18 mouse cellular contexts compared by ENCODE assay signal in genomic region chr12:83405374-83406125, GRCm38 (mm10).
A peak's percentile ranks its signal among the peaks of the same experiment; 100 is the strongest.
DNase-seq lines count a peak whose midpoint lies in the region; ATAC-seq and TF ChIP-seq lines count a peak whose summit lies in the region.
"Had no signal": no experiment of that assay in that cellular context is flagged by ENCODE, and none has a peak within 500 bp of the region (broad histone marks: within the 10 kb centered on the region; RNA-seq: fewer than 3 reads in every experiment).

No protein-coding gene starts in this region.

- TF ChIP-seq CTCF in liver, postnatal 0 days (IDR thresholded peaks at IDR 0.05; ENCODE audit: low read depth) = no peak

- peak overlapping the region; percentile 79 for H3K27ac ChIP-seq in liver, postnatal 0 days (ENCODE audit: low read depth)
- H3K27ac ChIP-seq in liver, embryonic 12.5 days = no peak overlapping the region
- H3K27ac ChIP-seq: embryonic facial prominence, embryonic 13.5 days; forebrain, embryonic 15.5 days; hindbrain, embryonic 12.5 days; limb, embryonic 13.5 days; neural tube, embryonic 13.5 days had no signal

- H3K27me3 ChIP-seq in liver, postnatal 0 days (ENCODE audit: insufficient read depth, low read length) = no peaks in the 10 kb centered on the region
- no peaks in the 10 kb centered on the region for H3K27me3 ChIP-seq in liver, embryonic 12.5 days (replicated peaks)
- H3K27me3 ChIP-seq: embryonic facial prominence, embryonic 13.5 days; forebrain, embryonic 15.5 days; hindbrain, embryonic 12.5 days; limb, embryonic 13.5 days; neural tube, embryonic 13.5 days had no signal

- H3K4me2 ChIP-seq in liver, postnatal 0 days (ENCODE audit: low read depth, low read length) = no peak overlapping the region
- H3K4me2 ChIP-seq in liver, embryonic 12.5 days = no peak overlapping the region
- H3K4me2 ChIP-seq: embryonic facial prominence, embryonic 13.5 days; forebrain, embryonic 15.5 days; hindbrain, embryonic 12.5 days; limb, embryonic 13.5 days; neural tube, embryonic 13.5 days had no signal

- TF ChIP-seq EP300 in liver, postnatal 0 days (IDR thresholded peaks at IDR 0.05; ENCODE audit: low read depth) = no peak

- peak; percentile 86 for ATAC-seq in liver, postnatal 0 days
- ATAC-seq in liver, embryonic 12.5 days = no peak
- ATAC-seq: forebrain, embryonic 15.5 days had no signal

- H3K9me3 ChIP-seq in liver, postnatal 0 days (ENCODE audit: low read length) = no peaks in the 10 kb centered on the region
- no peaks in the 10 kb centered on the region for H3K9me3 ChIP-seq in liver, embryonic 12.5 days (replicated peaks)
- H3K9me3 ChIP-seq: embryonic facial prominence, embryonic 13.5 days; forebrain, embryonic 15.5 days; hindbrain, embryonic 12.5 days; limb, embryonic 13.5 days; neural tube, embryonic 13.5 days had no signal

- peaks cover 4% of the 10 kb centered on the region for H3K4me1 ChIP-seq in liver, postnatal 0 days (ENCODE audit: insufficient read depth)
- H3K4me1 ChIP-seq in liver, embryonic 12.5 days = peaks cover 12% of the 10 kb centered on the region; the same call in 1 of the 2 replicates
- H3K4me1 ChIP-seq: embryonic facial prominence, embryonic 13.5 days; forebrain, embryonic 15.5 days; hindbrain, embryonic 12.5 days; limb, embryonic 13.5 days; neural tube, embryonic 13.5 days had no signal

- no peak overlapping the region for H3K4me3 ChIP-seq in liver, postnatal 0 days (ENCODE audit: low read depth, low read length)
- no peak overlapping the region for H3K4me3 ChIP-seq in liver, embryonic 12.5 days
- H3K4me3 ChIP-seq: embryonic facial prominence, embryonic 13.5 days; forebrain, embryonic 15.5 days; hindbrain, embryonic 12.5 days; limb, embryonic 13.5 days; neural tube, embryonic 13.5 days had no signal

- H3K9ac ChIP-seq in liver, postnatal 0 days (replicated peaks) = no peak overlapping the region
- H3K9ac ChIP-seq in liver, embryonic 12.5 days = no peak overlapping the region
- H3K9ac ChIP-seq: embryonic facial prominence, embryonic 13.5 days; forebrain, embryonic 15.5 days; hindbrain, embryonic 12.5 days; limb, embryonic 13.5 days; neural tube, embryonic 13.5 days had no signal

- peak; percentile 45 to 60 for DNase-seq in cerebellum, postnatal 14 days
- DNase-seq in cerebellum, postnatal 36 days = no peak
- DNase-seq in liver, postnatal 0 days = peak; percentile 64
- DNase-seq in kidney, postnatal 36 days = peak; percentile 27 to 46
- no peak for DNase-seq in urinary bladder, postnatal 10 days (ENCODE audit: low spot score)
- DNase-seq in left cerebral cortex, adult 11 months (ENCODE audit: low spot score) = no peak
- DNase-seq: adrenal gland, postnatal 25 days; cerebellum, adult 11-12 months; gastrocnemius, postnatal 25 days; lung, postnatal 10 days; midbrain, embryonic 14.5 days; spleen, adult 18-20 months had no signal

- WGBS in liver, postnatal 0 days (ENCODE audit: insufficient replicate concordance) = 76% methylated on average over 12 of the region's 12 CpGs
- 79% methylated on average over 12 of the region's 12 CpGs for WGBS in liver, embryonic 12.5 days (ENCODE audit: insufficient replicate concordance)

- H3K36me3 ChIP-seq in liver, postnatal 0 days (replicated peaks; ENCODE audit: insufficient read depth, low read length) = no peaks in the 10 kb centered on the region
- H3K36me3 ChIP-seq in liver, embryonic 12.5 days = no peaks in the 10 kb centered on the region
- H3K36me3 ChIP-seq: embryonic facial prominence, embryonic 13.5 days; forebrain, embryonic 15.5 days; hindbrain, embryonic 12.5 days; limb, embryonic 13.5 days; neural tube, embryonic 13.5 days had no signal

Comparison
In these comparisons a context has a peak if more than half of its experiments do, and no peak if none do; other contexts are left out.
1. DNase-seq: peak in cerebellum, postnatal 14 days (2 of 2), liver, postnatal 0 days (single experiment) and kidney, postnatal 36 days (2 of 2); none in cerebellum, postnatal 36 days (0 of 2), urinary bladder, postnatal 10 days (single experiment) and left cerebral cortex, adult 11 months (single experiment).